Mouse (Mus musculus) spleen, adult 2 months (tissue): ENCODE data around the gene Tcf7l2. TPM values are rescaled to one million over a fixed set of nuclear protein-coding genes. Genes with fewer than 3 reads are reported as not detected.

Source experiments
- DNase-seq, 2 experiments: peaks; one replicate each; pipeline versions ENCODE4 v3.0.0 to v3.0.0-alpha.2; 2012 to 2021; ENCODE audit warnings: low spot score in 2 of 2, low read depth in 1 of 2
- H3K27ac ChIP-seq: fragments of 200-500 bp; 2 replicates; pipeline ENCODE4 v1.5.1; 2012; ENCODE audit warnings: low read length, inconsistent platforms; ENCODE audit not compliant: insufficient read depth
- H3K27me3 ChIP-seq: fragments of 200-500 bp; 2 replicates; pipeline ENCODE4 v1.6.1; 2012; ENCODE audit warnings: mild to moderate bottlenecking, moderate library complexity, low read length, inconsistent platforms; ENCODE audit not compliant: control insufficient read depth, insufficient read depth
- H3K36me3 ChIP-seq: fragments of 200-500 bp; 2 replicates; pipeline ENCODE4 v1.6.1; 2012; ENCODE audit warnings: mild to moderate bottlenecking, low read length, inconsistent platforms; ENCODE audit not compliant: control insufficient read depth, insufficient read depth
- H3K4me1 ChIP-seq: fragments of 200-500 bp; 2 replicates; pipeline ENCODE4 v1.6.1; 2011; ENCODE audit warnings: inconsistent platforms; ENCODE audit not compliant: control insufficient read depth, insufficient read depth, insufficient read length
- H3K4me3 ChIP-seq: fragments of 200-500 bp; 2 replicates; pipeline ENCODE4 v1.5.1; 2011; ENCODE audit warnings: mild to moderate bottlenecking, inconsistent platforms; ENCODE audit not compliant: insufficient read depth, insufficient read length; ENCODE audit errors: extremely low read depth
- CTCF ChIP-seq: fragments of 200-500 bp; IDR thresholded peaks from 2 replicates; pipeline ENCODE4 v1.5.1; 2011; ENCODE audit warnings: mild to moderate bottlenecking, inconsistent platforms; ENCODE audit not compliant: insufficient read depth, insufficient read length, insufficient replicate concordance; ENCODE audit errors: extremely low read depth
- POLR2A ChIP-seq: fragments of 200-500 bp; IDR thresholded peaks from 2 replicates; pipeline ENCODE4 v1.6.1; 2011; ENCODE audit warnings: low read depth, low read length, inconsistent platforms
- WGBS: fragments of 180-500 bp; shearing (Covaris S2); methylation state at CpG from one replicate; pipeline ENCODE4 v1.1.7; 2018; 5-methylcytosine and 5-hydroxymethylcytosine counted together
- polyA plus RNA-seq: library from polyadenylated mRNA; depleted of rRNA; stranded (reverse); fragments of >200 nt; gene quantifications from 2 replicates; pipeline ENCODE4 v1.2.3, GENCODE M21; 2012

The Tcf7l2 gene
- polyA plus RNA-seq, 1 experiment, result 11.3 TPM

DNA sequence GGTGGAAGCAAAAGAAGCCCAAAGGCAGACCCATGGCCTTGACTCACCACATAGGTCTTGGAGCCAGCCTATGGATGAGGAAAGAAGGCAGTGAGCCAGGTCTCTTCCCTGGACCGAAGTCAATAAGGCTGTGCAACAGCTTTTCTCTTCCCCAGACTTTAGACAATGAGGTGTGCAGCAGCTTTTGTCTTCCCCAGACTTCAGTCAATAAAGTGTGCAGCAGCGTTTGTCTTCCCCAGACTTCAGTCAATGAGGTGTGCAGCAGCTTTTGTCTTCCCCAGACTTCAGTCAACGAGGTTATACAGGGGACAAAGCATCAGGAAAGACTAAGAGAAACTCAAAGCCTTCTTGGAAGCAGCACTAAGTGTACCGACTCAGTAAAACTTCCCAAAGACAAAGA, 39.5 kb upstream of the Tcf7l2 start:
- Histone ChIP-seq H3K4me3 (no peak overlapping the region), H3K27ac (no peak overlapping the region), H3K4me1 (no peaks in the 10 kb centered on the region; the same call in 1 of the 2 replicates), H3K36me3 (no peaks in the 10 kb centered on the region), H3K27me3 (no peaks in the 10 kb centered on the region)
- DNase-seq, result no peak
- TF ChIP-seq POLR2A, result no peak
- no peak for TF ChIP-seq CTCF
- 88% methylated on average over 4 of the region's 4 CpGs for WGBS

DNA sequence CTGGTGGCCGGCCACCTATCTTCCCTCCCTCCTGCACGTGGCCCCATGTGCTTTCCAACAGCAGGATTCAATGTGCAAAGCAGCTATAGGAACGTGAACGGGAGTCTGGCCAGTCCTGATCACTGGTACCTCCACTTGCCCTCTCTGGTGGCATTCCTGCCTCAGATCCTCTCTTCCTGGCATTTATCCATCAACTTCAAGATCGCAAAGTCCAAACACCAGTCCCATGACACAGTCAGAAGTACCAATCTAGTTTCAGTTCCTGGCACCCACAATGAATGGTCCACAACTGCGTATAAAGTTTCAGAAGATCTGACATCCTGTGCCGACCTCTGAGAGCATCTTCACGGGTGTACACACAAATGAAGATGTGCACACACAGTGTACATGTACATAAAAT, 38.9 kb upstream of the Tcf7l2 start:
- Histone ChIP-seq H3K27me3 (no peaks in the 10 kb centered on the region), H3K36me3 (no peaks in the 10 kb centered on the region), H3K27ac (no peak overlapping the region), H3K4me1 (no peaks in the 10 kb centered on the region; the same call in 1 of the 2 replicates), H3K4me3 (no peak overlapping the region)
- TF ChIP-seq POLR2A, result no peak
- TF ChIP-seq CTCF, result no peak
- DNase-seq, result no peak
- WGBS, result 90% methylated on average over 8 of the region's 8 CpGs

GRCm38 (mm10) chr19:55704071-55704470, 37.5 kb upstream of the Tcf7l2 start:
- Histone ChIP-seq H3K36me3 (no peaks in the 10 kb centered on the region), H3K27me3 (no peaks in the 10 kb centered on the region), H3K27ac (no peak overlapping the region), H3K4me1 (no peaks in the 10 kb centered on the region; the same call in 1 of the 2 replicates), H3K4me3 (no peak overlapping the region)
- 88% methylated on average over 6 of the region's 6 CpGs for WGBS
- DNase-seq, result no peak
- TF ChIP-seq CTCF (no peak), POLR2A (no peak)

- DNase-seq, result no peak
- 95% methylated on average over 7 of the region's 7 CpGs for WGBS
- Histone ChIP-seq H3K4me1 (no peaks in the 10 kb centered on the region; the same call in 1 of the 2 replicates), H3K27me3 (no peaks in the 10 kb centered on the region), H3K4me3 (no peak overlapping the region), H3K27ac (no peak overlapping the region), H3K36me3 (no peaks in the 10 kb centered on the region)
- no peak for TF ChIP-seq POLR2A
- no peak for TF ChIP-seq CTCF
Observed at GRCm38 (mm10) chr19:55706300-55706699, 35.3 kb upstream of the Tcf7l2 start.

- H3K27me3 ChIP-seq, result no peaks in the 10 kb centered on the region
- H3K36me3 ChIP-seq, result no peaks in the 10 kb centered on the region
- H3K27ac ChIP-seq, result no peak overlapping the region
- H3K4me3 ChIP-seq, result no peak overlapping the region
- TF ChIP-seq CTCF (no peak), POLR2A (no peak)
- H3K4me1 ChIP-seq, result no peaks in the 10 kb centered on the region; the same call in 1 of the 2 replicates
- DNase-seq, result no peak
- whole genome bisulfite sequencing, result 93% methylated on average over 6 of the region's 6 CpGs
Observed at GRCm38 (mm10) chr19:55706806-55707205, 34.8 kb upstream of the Tcf7l2 start.

DNA sequence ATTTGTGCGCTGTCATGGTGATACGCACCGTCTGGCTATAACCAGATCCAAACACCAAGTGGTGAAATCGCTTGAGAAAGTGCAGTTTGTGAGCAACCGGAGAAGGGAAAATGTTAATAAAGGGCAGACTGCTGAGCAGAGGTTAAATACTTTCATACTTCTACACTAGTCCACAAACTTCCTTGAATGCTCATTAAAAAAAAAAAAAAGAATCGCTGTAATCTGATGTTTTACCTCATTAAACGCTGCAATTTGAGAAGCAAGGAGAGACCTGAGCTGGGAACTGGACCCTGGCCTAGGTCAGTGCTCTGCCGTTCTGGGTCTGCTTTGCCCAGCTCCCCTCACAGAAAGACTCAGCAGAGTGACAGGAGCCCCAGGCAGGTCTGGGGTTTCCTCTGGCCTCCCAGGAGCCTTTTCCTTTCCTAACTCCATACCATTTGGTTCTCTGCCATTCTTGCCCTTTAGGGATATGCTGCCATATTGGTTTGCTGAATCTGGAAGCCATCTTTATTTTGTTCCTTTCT, 33.5 kb upstream of the Tcf7l2 start:
- H3K4me1 ChIP-seq, result no peaks in the 10 kb centered on the region
- H3K27me3 ChIP-seq, result no peaks in the 10 kb centered on the region
- no peak overlapping the region for H3K27ac ChIP-seq
- no peak overlapping the region for H3K4me3 ChIP-seq
- 87% methylated on average over 8 of the region's 8 CpGs for WGBS
- no peak for DNase-seq
- no peak for TF ChIP-seq CTCF
- H3K36me3 ChIP-seq, result no peaks in the 10 kb centered on the region

DNA sequence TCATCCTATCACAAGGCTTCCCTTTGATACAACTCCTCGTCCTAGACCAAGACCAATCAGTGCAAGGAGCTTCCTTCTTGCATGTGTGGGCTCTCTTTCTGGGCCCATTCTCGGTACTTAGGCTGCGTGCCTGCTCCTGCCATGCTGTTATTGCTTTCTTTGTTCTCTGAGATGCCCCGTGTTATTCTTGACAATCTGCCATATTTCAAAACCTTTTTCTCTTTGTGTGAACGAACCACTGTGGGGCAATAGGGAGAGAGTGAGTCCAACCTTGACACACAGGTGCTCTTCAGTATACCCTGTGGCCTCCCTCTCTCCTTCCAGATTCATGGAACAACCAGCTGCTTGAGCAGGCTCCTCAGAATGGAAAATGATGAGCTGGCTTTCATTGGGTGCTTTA, 30.8 kb upstream of the Tcf7l2 start:
- WGBS, result 82% methylated on average over 5 of the region's 5 CpGs
- no peaks in the 10 kb centered on the region for H3K36me3 ChIP-seq

GRCm38 (mm10) chr19:55711701-55712100, 29.9 kb upstream of the Tcf7l2 start:
- TF ChIP-seq CTCF, result no peak
- TF ChIP-seq POLR2A, result no peak

More for the DNA sequence above, 30.8 kb upstream of the Tcf7l2 start:
- TF ChIP-seq CTCF, result no peak
- no peak for TF ChIP-seq POLR2A
- Histone ChIP-seq H3K27me3 (no peaks in the 10 kb centered on the region), H3K27ac (no peak overlapping the region), H3K4me3 (no peak overlapping the region), H3K4me1 (no peaks in the 10 kb centered on the region)
- no peak for DNase-seq

More at GRCm38 (mm10) chr19:55711701-55712100, 29.9 kb upstream of the Tcf7l2 start:
- H3K27ac ChIP-seq, result no peak overlapping the region
- H3K4me3 ChIP-seq, result no peak overlapping the region
- H3K4me1 ChIP-seq, result no peaks in the 10 kb centered on the region
- no peaks in the 10 kb centered on the region for H3K27me3 ChIP-seq
- WGBS, result 84% methylated on average over 5 of the region's 5 CpGs
- no peaks in the 10 kb centered on the region for H3K36me3 ChIP-seq
- no peak for DNase-seq
